Mouse (Mus musculus) lung, postnatal 25 days (tissue): ENCODE results near the gene Gtsf2.
"Not testable (repeated sequence)": the region's sequence is repeated elsewhere in the genome, so short reads cannot be mapped to it uniquely, and the experiment has no call there.

ENCODE experiments used
- DNase-seq: peaks from one replicate; pipeline ENCODE4 v3.0.0; 2022; ENCODE audit warnings: low spot score

Gtsf2 gene

DNA sequence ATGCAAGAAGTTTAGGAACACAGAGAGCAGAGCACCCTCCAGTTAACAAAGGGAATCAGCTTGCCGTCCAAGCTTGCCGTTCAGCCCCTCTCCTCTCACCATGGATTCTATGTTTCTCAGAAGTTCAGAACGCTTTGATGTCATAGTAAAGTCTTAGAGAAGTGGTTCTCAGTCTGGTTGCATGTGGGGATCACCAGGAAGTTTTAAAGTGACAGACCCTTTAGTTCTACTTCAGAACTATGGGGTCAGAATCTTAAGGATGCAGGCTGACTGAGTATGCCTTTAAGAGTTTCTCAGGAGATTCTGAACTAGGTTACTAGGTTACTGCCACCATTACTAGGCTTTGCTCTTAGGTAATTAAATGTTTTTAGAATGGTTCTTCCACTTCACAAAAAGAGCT lies at the start of gene Gtsf2:
Gene Gtsf2, minus strand, starts transcription at position 101 of the 400 bp plus-strand sequence.
- no peak for DNase-seq

DNA sequence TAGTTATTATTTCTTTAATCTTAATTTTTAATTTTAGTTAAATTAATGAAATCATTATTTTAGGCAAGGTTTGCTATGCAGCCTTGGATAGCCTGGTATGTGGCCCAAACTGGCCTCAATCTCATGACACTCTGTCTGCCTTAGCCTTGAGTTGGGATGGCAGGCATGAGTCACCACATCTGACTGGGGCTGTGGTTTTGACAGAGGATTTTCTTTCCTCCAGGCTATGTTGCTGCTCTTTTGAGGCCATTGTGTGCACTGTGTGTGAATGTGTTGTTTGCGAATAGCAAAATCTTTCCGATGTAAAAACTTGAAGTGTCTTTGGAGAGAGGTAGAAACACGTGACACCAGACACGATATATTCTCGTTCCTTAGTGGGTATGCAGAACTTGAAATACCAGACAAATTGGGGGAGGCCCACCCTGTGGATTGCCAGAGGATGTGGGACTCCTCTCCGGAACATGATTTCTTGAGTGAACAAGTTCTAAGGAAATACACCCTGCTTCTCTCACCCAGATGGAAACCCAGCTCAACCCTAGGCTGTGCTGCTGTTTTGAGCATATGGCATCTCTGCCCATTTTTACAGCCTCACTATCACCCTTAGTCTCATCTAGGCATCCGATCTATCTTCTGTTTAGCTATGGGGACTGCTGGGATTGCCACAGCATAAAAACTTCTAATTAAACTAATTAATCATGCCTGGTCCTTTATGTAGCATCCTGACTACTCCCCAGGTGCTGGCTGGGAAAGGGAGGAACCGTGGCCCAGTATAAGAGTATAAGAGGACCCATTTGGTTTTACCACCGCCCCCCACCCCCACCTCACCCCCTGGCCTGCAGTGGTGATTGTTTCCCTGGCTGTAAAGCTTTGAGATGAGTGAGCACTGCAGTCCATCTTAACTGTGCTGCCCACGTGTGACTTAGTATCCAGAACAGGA lies 48.2 kb upstream of the Gtsf2 start:
- no peak for DNase-seq

DNA sequence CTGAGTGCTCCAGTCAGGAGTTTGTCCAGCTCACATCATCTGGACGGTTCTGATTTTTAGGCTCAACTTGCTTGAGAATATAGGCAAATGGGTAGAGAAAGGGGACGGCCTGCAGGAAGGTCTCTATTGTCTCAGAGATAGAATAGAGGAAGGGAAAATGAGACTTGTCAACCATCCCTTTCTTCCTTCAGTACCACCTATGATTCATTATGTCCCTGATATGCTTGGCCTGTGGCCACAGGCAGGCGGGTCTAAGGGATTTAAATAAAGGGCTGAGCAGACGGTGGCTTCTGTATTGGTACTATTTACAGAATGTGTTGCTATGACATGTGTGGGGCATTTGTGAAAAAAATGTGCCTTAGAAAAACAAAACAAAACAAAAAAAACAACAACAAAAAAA lies 40.1 kb upstream of the Gtsf2 start:
- DNase-seq: no peak

DNA sequence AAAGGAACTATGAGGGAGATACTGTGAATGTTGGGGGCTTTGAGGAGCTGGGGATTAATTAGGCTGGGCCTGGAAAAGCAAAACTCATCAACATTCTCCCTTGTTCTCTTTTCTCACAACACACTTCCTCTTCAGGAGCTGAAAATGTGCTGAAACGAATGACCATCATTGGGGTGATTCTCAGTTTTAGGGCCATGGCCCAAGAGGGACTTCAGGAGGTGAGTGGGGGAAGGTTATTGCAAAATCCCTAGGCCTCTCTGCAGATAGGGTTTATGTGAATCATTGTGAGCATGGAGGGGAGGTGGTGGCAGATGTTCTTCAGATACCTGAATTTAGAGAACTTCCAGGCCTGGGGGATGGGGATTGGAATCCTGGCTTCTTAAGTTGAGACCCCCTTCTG lies 38.4 kb upstream of the Gtsf2 start:
- no peak for DNase-seq

DNA sequence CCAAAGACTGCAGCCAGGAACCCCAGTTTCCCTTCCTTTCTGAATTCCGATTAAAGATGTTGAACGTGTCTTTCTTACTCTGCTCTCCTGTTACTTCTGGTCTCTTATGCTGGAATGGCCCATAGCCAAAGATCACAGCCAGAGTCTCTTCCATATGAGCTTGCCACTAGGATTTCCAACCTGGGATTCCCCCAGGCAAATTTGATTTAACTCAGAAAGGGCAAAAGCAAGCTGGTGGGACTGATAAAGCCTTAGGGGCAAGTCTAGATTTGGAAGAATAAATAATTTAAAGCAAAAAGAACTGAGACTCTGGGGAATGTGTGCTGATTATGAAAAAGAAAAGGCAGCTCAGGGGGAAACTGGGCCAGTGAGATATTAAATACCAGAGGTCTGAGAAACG lies 36.8 kb upstream of the Gtsf2 start:
- DNase-seq: no peak

DNA sequence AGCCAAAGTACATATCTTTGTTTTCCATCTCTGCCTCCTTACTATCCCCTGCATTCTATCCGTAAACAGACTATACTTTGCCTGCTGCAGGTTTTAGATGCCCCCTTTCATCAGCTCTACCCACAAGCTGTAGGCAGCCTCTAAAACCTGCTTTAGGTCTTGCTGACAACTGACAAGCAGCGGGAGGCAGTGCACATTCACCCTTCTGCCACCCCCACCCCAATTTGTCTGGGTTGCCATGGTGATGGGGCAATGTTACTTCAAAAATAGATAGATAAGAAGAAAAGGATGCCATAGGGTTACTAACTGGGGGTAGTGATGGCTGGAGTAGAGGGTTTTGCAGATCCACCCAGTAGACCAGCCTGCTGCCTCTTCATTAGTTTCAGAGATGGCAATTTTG lies 36.2 kb upstream of the Gtsf2 start:
- no peak for DNase-seq

DNA sequence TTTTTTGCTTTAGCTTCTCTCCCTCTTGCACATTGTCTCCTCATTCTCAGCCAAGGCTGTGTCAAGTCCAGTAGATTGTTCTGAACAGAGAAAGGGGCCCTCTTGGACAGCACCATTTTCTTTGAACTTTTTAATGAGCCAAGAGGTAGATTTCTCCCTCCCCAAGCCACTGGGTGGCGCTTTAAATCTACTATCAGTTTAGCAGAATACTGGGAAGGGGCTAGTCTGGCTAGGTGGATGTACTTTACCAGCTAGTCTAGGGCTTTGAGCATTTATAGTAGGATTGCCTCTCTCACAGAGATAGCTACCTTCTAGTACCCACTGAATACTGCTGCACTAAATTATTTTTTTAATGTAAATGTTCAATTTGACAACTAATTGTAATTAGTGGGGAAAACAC lies 34.2 kb upstream of the Gtsf2 start:
- DNase-seq: no peak

DNA sequence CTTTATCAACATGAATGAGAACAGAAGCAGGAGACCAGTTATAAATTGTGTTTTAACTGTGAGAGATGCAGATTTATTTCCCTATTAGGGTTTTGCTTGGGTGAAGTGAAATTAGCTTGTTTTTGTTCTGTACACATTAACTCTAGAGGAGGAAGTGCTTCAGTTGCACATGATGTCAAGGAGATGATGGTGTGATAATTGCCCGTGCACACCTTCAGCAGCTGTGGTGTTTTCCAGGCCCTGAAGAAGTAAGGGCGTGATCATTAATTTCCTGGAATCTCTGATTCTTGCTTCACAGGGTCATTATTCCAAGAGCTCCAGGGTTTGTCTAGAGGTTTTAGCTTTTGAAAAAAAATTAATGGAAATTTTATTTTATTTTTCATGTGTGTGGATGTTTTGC lies 31.9 kb upstream of the Gtsf2 start:
- no peak for DNase-seq

DNA sequence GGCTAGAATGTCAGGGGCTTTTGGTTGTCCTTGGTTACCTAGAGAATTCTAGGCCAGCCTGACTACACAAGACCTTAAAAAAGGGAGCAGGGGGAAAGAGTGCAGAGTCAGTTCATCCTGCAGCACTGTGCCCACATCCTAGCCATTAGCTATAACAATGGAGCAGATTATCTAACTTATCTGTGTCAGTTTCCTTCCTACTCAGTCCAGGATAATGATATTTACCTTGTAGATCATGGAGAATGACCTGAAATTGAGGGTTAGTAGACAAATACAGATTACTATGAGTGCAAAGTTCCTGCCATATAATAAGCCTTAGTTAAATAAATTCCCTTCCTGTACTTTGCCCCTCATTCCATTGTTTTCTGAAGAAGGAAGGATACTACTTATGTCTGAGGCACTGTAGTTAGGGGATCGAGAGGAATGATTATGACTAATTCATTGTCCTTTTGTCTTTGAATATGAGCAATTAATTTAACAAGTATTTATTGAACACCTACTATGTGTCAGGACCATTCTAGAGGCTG lies 30.9 kb upstream of the Gtsf2 start:
- no peak for DNase-seq

DNA sequence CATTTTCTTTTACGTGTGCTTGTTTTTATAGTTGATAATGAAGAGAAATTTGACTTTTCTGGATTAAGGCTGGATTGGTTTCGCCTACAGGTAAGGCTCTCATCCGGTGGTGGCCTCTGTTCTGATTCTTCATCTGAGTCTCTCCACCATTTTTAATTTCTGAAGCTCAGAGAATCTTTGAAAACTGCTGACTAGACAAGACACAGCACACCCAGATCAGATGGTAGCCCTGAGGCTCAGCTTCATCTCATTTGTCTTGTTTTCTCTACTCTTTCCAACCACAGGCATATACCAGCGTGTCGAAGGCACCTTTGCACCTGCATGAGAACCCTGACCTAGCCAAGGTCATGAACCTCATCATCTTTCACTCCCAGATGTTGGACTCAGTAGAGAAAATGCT lies 25.5 kb upstream of the Gtsf2 start:
- DNase-seq: no peak

DNA sequence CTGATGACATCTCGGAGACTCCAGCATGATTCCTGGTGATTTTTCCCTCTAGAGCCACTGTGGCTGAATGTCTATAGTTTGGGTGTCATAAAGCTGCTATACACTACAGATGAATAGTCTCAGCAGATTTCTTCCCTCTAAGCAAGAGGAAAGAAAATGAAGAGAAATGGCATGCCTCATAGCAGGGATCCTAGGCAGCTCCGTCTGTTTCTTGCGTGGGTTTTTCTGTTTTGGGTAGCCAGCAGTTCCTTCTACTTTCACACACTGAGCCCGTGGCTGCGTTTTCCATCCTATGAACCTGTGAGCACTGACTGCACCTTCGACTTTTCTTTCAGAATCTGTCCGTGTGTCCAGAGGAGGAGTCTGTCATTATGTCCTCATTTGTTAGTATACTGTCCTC lies 24.9 kb upstream of the Gtsf2 start:
- DNase-seq: no peak

DNA sequence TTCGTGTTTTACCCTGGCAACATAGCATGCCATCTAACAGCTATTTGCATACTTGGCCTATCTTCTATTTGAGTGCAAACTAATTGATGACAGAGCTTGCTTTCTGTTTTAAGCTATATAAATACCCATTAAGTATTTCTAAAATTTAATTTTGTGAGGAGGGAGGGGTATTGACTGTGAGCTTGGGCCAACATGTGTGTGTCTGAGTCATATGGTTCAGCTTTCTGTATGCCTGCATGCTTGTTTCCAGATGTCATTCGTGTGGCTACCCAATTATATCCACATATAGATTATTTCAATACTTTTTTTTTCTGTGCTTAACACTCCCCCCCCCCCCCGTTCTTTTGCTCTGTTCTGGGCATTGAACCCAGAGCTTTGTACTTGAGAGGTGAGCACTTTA lies 24.0 kb upstream of the Gtsf2 start:
- no peak for DNase-seq

DNA sequence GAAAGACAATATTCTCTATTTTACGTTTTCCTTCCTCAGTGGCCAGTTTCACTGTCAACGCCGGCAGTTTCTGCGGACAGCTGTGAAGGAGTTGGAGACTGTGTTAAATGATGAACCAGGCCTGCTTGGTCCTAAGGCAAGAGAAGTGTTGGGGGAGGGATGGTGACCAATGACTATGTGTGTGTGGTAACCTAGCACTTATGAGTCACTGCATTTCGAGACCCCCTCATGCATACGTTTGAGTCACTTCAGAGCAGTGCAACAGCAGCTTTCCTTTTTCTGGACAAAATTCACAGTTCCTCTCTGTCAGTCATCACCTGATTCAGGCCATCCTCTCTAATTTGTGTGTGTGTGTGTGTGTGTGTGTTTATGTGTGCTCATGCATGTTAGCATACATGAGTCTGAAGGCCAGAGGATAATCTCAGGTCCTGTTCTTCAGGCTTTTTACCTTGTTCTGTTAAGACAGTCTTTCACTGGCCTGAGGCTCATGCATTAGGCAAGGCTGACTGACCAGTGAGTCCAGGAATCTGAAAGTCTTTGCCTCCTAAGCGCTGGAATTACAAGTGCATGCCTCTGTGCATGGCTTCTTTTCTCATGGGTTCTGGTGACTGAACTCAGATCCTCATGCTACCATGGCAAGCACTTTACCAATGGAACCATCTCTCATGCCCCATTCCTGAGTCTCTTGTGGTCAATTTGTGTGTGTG lies 23.4 kb upstream of the Gtsf2 start:
- DNase-seq: no peak

DNA sequence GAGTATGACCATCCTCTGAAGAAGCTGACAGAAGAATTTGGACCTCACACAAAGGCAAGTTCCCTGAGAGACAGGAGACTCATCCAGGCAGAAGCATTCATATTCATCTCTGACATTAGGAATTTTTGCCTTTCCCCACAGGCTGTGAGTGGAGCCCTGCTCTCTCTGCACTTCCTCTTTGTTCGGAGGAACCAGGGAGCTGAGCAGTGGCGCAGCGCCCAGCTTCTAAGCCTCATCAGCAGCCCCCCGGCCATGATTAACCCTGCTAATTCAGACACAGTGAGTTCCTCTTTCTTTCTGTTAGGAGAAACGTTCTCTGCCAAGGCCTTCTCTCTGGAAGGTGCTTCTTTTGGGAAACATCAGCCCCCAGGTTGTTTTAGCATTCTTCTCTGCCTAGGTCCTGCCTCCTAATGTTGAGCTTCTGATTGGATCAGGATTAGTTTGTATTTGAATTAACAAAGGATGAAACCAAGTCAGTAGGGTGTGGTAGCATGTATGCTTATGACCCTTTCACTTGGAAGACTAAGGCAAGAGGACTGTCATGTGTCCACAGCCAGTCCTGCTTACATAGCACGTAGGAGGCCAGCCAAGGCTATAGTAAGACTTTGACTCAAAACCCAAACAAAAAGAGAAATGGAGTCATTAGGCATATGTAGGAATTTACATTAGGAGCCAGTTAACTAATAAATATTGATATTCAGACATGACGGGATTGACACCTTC lies 14.4 kb upstream of the Gtsf2 start:
- DNase-seq: no peak

DNA sequence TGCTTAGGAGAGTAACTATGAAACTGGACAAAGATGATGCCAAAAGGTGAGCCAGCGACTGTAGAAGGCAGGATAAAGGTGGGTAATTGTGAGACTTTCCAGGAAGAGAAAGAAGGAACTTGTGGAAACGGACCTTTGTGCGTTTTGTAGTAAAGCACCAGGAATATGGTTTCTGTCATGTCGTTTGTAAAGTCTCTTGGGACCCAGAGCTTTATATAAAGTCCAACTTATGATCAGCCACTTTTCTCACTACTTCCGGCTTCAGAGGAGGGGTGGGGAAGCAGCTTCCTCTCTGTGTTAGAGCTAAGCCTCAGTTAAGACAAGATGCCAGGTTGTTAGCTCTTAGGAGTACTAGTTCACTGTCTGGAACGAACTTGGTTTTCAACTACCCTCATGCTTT lies 6.2 kb upstream of the Gtsf2 start:
- DNase-seq: no peak

DNA sequence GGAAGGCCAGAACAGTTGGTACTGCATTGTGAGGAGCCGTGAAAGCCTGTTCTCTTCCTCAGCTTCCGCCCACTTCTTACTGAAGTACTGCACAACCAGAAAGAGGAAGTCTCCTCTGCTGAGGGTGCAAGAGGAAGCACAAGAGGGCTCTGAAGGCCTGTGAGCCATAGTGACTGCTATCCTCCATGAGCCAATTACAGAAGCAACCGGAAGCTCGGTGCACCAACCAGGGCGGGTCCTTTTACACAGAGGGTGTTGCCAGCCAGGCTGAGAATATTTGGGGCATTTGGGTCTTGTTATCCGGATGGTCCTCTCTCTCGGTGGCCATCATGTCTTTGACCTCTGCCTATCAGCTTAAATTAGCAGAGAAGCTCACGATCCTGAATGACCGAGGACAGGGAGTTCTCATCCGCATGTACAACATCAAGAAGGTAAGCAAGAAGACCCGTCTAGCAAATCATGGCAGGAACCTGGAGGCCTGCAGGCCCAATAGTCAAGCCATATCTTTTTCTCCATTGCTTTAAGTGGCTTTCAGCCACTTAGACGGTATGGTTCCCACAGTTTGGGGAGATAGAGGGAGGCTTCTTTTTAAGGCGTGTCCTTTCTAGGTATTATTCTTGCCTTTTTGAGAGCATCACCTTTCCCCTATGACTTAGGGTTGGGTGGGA lies 5.4 kb upstream of the Gtsf2 start, which contains the start of gene Nckap1l:
Gene Nckap1l, plus strand, starts transcription at position 244 of the 668 bp plus-strand sequence.
- DNase-seq: peak; percentile 83

DNA sequence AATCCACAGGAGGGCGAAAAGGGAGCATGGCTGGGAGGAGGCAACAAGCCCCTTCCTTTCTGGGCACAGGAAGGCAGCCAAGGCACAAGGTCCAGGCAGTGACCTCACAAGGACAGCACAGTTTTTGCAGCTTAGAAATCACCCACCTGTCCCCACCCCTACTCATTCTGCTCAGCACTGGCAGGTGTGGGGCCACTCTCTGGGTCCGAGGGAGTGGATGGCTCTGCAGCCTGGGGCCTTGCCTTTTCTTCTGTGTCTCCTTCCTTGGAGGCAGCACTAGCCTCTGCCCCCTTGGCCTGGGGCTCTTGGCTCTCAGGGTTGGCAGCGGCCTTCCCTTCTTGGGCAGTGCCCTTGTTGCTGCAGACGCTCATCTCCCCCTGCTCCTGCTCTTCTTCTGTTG lies 2.3 kb downstream of the Gtsf2 start:
- DNase-seq: not testable (repeated sequence)

DNA sequence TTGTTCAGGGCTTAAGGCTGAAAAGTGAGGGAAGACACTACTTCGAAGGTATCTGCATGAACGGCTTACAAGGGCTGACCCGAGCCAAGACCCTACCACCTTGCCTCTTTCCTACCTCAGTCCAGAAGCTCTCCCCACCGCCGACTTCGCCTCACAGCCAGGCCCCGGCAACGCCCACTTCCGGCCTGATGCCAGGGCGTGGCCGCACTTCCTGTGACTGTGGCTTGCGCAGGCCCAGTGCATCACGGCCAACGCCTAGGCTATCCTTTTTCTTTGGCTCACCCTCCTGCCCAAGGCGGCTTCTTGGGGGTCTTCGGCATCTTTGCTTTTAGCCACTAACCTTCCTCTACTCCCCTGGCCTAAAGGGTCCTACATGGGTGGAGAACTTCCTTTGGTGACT lies 18.0 kb downstream of the Gtsf2 start, which contains the start of gene Gtsf1:
Gene Gtsf1, minus strand, starts transcription at position 230 of the 400 bp plus-strand sequence.
- DNase-seq: no peak

DNA sequence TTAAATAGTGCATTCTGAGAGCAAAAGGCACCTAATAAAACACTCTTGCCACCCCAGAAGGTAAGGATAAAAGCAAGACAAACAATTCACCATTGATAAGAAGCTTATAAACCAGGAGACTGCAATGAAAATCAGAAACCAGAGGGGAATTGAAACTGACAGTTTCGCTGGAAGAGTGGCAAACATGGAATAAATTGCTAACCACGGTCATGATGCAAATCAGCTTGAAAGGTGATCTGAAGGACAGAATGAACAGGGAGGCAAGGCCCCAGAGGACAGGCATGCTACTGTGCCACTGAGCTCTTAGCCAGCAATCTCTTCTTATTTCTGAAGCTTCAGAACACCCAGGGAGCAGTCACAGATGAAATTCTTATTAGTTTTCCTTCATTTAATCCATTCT lies 21.3 kb downstream of the Gtsf2 start:
- no peak for DNase-seq

DNA sequence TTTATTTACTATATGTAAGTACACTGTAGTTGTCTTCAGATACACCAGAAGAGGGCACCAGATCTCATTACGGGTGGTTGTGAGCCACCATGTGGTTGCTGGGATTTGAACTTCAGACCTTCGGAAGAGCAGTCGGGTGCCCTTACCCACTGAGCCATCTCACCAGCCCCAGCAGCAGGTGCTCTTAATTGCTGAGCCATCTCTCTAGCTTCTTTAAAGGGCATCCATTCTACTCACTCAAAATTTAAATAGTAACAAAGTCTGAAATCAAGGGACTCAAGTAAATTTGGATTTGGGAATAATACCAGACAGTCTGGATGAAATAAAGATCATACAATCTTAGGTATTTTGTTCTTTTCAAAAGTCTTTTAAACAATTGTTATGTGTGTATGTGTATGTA lies 42.7 kb downstream of the Gtsf2 start:
- DNase-seq: not testable (repeated sequence)

DNA sequence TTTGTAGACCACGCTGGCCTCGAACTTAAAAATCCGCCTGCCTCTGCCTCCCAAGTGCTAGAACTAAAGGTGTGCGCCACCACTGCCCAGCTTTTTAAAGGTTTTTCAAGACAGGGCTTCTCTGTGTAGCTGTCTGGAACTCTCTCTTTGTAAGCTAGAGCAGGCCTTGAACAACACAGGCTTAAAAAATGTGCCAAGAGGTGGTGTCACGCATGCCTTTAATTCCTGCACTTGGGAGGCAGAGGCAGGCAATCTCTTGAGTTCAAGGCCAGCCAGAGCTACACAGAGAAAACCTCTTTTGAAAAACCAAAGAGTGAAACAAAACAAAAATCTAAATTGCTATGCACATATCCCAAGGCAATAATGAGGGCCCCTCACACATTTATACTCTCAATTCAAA lies 46.9 kb downstream of the Gtsf2 start:
- no peak for DNase-seq

DNA sequence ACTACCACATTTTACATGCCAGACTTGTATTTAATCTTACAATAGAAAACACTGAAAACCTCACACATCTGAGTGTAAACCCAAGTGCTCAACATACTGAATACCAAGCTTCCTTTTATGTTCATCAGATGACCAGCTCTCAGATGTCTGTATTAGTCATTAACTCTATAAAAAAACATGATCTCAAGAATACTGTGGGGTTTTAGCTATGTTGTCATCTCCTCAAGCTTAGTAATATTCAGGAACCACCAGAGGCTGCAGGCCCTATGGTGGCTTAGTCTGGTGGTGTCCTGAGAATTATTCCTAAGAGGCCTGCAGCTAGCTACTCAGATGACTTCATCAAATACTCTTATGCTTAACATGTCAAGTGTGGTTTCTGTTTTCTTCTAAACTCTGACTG lies 54.7 kb downstream of the Gtsf2 start:
- DNase-seq: no peak
